Mouse (Mus musculus) megakaryocyte, embryonic 14.5 days (primary cell): ENCODE data around the gene Plekha4. TPM values are rescaled to one million over a fixed set of nuclear protein-coding genes. Genes with fewer than 3 reads are reported as not detected.

Source experiments
- H3K27me3 ChIP-seq: replicated peaks from 2 replicates; pipeline ENCODE3; 2012; ENCODE audit warnings: inconsistent platforms
- H3K36me3 ChIP-seq: replicated peaks from 2 replicates; pipeline ENCODE3; 2012; ENCODE audit warnings: low read length, inconsistent platforms, mixed read lengths
- H3K4me1 ChIP-seq: 2 replicates; pipeline ENCODE4 v1.6.1; 2012; ENCODE audit warnings: inconsistent platforms
- H3K4me3 ChIP-seq: replicated peaks from 2 replicates; pipeline ENCODE3; 2012; ENCODE audit warnings: moderate library complexity, mild to moderate bottlenecking, inconsistent platforms
- H3K9me3 ChIP-seq: 2 replicates; pipeline ENCODE4 v1.6.1; 2012; ENCODE audit warnings: inconsistent platforms
- FLI1 ChIP-seq: IDR thresholded peaks from 2 replicates; pipeline ENCODE4 v1.6.1; 2012; ENCODE audit warnings: low read length, inconsistent platforms, mixed read lengths
- GATA1 ChIP-seq: IDR thresholded peaks from 3 replicates; pipeline ENCODE4 v1.6.1; 2012; ENCODE audit warnings: mixed read lengths, low read length, inconsistent platforms, borderline replicate concordance
- polyA plus RNA-seq: library from polyadenylated mRNA; stranded (reverse); fragments of >175 nt; gene quantifications from 2 replicates; pipeline ENCODE4 v1.2.3, GENCODE M21; 2012; ENCODE audit warnings: low replicate concordance; ENCODE audit not compliant: insufficient read depth

Plekha4 gene
- polyA plus RNA-seq, 1 experiment = 2.9 TPM

GRCm38 (mm10) chr7:45567112-45567779, 41.1 kb downstream of the Plekha4 start:
- H3K4me1 ChIP-seq = peaks cover 78% of the 10 kb centered on the region
- peaks cover 6% of the 10 kb centered on the region for H3K36me3 ChIP-seq
- TF ChIP-seq GATA1 = no peak
- TF ChIP-seq FLI1 = no peak
- peak overlapping the region; percentile 91 for H3K4me3 ChIP-seq
- H3K27me3 ChIP-seq = no peaks in the 10 kb centered on the region
- no peaks in the 10 kb centered on the region for H3K9me3 ChIP-seq

GRCm38 (mm10) chr7:45567780-45568516, 41.8 kb downstream of the Plekha4 start:
- Histone ChIP-seq H3K4me3 (peak overlapping the region; percentile 91), H3K9me3 (no peaks in the 10 kb centered on the region), H3K4me1 (peaks cover 78% of the 10 kb centered on the region), H3K36me3 (peaks cover 11% of the 10 kb centered on the region), H3K27me3 (no peaks in the 10 kb centered on the region)
- TF ChIP-seq FLI1 (no peak), GATA1 (no peak; the same call in 2 of the 3 replicates)

- Histone ChIP-seq H3K4me3 (peak overlapping the region; percentile 91), H3K36me3 (peaks cover 18% of the 10 kb centered on the region), H3K27me3 (no peaks in the 10 kb centered on the region), H3K4me1 (peaks cover 83% of the 10 kb centered on the region), H3K9me3 (no peaks in the 10 kb centered on the region)
- TF ChIP-seq GATA1 = no peak
- no peak for TF ChIP-seq FLI1
Measured at GRCm38 (mm10) chr7:45568601-45569473, 42.7 kb downstream of the Plekha4 start.

- TF ChIP-seq GATA1 (no peak), FLI1 (no peak)
- H3K4me1 ChIP-seq = peaks cover 91% of the 10 kb centered on the region
- H3K36me3 ChIP-seq = peaks cover 32% of the 10 kb centered on the region
- H3K4me3 ChIP-seq = peak within 1 kb of the TSS; percentile 95
- H3K9me3 ChIP-seq = no peaks in the 10 kb centered on the region
- no peaks in the 10 kb centered on the region for H3K27me3 ChIP-seq
Measured at GRCm38 (mm10) chr7:45570103-45570741, 44.1 kb downstream of the Plekha4 start, which contains the start of gene Bcat2. TSS of gene Bcat2 (plus strand) at chr7:45570153.

- Histone ChIP-seq H3K4me1 (peaks cover 76% of the 10 kb centered on the region), H3K27me3 (no peaks in the 10 kb centered on the region), H3K36me3 (peaks cover 46% of the 10 kb centered on the region), H3K9me3 (no peaks in the 10 kb centered on the region), H3K4me3 (peak overlapping the region; percentile 95)
- no peak for TF ChIP-seq GATA1
- no peak for TF ChIP-seq FLI1
Measured at GRCm38 (mm10) chr7:45571966-45572365, 45.8 kb downstream of the Plekha4 start.

GRCm38 (mm10) chr7:45573954-45574353, 47.8 kb downstream of the Plekha4 start:
- Histone ChIP-seq H3K4me1 (peaks cover 56% of the 10 kb centered on the region), H3K27me3 (no peaks in the 10 kb centered on the region), H3K36me3 (peaks cover 60% of the 10 kb centered on the region), H3K4me3 (no peak overlapping the region), H3K9me3 (no peaks in the 10 kb centered on the region)
- TF ChIP-seq FLI1 (no peak), GATA1 (no peak)

GRCm38 (mm10) chr7:45574472-45575379, 48.6 kb downstream of the Plekha4 start:
- Histone ChIP-seq H3K36me3 (peaks cover 64% of the 10 kb centered on the region), H3K4me3 (no peak overlapping the region), H3K27me3 (no peaks in the 10 kb centered on the region), H3K9me3 (no peaks in the 10 kb centered on the region), H3K4me1 (peaks cover 49% of the 10 kb centered on the region)
- TF ChIP-seq GATA1 = no peak
- TF ChIP-seq FLI1 = no peak

GRCm38 (mm10) chr7:45585923-45586322, 59.8 kb downstream of the Plekha4 start:
- peaks cover 11% of the 10 kb centered on the region for H3K4me1 ChIP-seq
- peaks cover 91% of the 10 kb centered on the region for H3K36me3 ChIP-seq
- TF ChIP-seq FLI1 (no peak), GATA1 (no peak)
- H3K9me3 ChIP-seq = no peaks in the 10 kb centered on the region; the same call in 1 of the 2 replicates
- no peak overlapping the region for H3K4me3 ChIP-seq
- H3K27me3 ChIP-seq = no peaks in the 10 kb centered on the region
